Mouse (Mus musculus): ENCODE results near the gene Rdh16f1. TPM values are rescaled to one million over a fixed set of nuclear protein-coding genes. Genes with fewer than 3 reads are reported as not detected.
"Not testable (repeated sequence)": the region's sequence is repeated elsewhere in the genome, so short reads cannot be mapped to it uniquely, and the experiment has no call there.

The Rdh16f1 gene
- polyA plus RNA-seq, 1 experiment from 2014 or later: 0.72 TPM

DNA sequence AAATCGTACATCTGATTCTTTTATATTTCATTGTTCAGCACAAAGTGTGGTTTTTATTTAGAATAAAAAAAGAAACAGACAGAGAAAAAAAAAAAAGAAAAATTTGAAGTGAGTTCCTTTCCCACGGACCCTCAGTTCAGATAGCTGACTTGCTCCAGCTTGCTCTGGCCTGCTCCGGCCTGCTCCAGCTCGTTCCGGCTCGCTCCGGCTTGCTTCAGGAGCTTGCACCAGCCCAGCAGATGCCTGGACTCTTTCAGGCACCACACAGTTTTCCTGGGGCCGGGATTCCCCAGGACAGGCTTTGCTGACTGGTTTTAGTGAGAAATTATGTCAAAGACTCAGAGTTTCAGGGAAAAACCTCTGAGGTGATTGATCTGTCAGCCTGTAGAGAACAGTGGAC is 12.3 kb upstream of the Rdh16f1 start:
- H3K27ac ChIP-seq (ENCODE audit: low read length): peak overlapping the region; percentile 72
- WGBS: 81% methylated on average over 8 of the region's 8 CpGs
- H3K4me1 ChIP-seq (ENCODE audit: insufficient read depth, low read length): peaks cover 39% of the 10 kb centered on the region
- no peak for ATAC-seq (ENCODE audit: low FRiP score, low TSS enrichment)
- no peaks in the 10 kb centered on the region for H3K9me3 ChIP-seq (ENCODE audit: low read length)
- H3K4me2 ChIP-seq (replicated peaks; ENCODE audit: low read depth, low read length): no peak overlapping the region
- no peaks in the 10 kb centered on the region for H3K27me3 ChIP-seq (ENCODE audit: insufficient read depth, low read length)
- H3K4me3 ChIP-seq (ENCODE audit: low read length): no peak overlapping the region
- H3K36me3 ChIP-seq (ENCODE audit: insufficient read depth, low read length): peaks cover 48% of the 10 kb centered on the region
- H3K9ac ChIP-seq (replicated peaks; ENCODE audit: low read length): 0 out of 2 replicates have a peak overlapping the region, but pooled peaks have one; percentile 30

DNA sequence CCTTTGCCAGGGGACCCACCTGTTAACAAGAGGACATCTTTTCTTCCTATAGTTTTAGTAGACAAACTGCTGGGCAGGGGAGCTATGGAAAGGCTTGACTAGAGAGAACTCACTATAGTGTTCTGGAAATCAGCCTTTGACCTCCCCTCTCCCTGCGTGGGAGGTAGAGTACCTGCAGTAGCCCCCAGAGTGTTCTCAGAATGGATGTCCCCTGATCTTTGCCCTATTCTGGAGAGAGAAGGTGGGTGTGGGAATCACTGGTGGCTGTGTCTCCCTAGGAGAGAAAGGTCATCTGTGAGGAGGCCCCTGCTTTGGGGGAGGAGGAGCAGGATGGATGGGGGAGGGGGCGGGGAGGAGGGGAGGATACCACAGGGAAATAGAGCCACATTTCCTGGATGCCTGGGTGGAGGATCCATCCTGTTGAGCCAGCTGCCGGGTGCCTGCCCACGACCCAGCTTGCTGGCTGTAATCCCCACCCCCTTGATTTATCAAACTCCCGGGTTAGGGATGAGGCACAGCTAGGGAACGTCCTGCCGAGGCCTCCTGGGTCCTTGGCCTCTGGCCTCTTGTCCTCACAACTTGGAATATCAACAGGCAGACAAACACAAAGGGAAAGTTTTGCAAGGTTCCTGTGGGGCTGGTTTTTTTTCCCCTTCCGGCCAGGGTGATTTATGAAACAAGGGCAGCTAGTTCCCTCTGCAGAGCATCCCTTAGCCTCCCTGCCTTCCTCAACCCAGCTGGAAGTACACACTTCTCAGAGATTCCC is 10.6 kb upstream of the Rdh16f1 start:
- Histone ChIP-seq H3K27me3 (ENCODE audit: insufficient read depth, low read length) (no peaks in the 10 kb centered on the region), H3K9ac (replicated peaks; ENCODE audit: low read length) (no peak overlapping the region; the same call in 1 of the 2 replicates), H3K36me3 (ENCODE audit: insufficient read depth, low read length) (peaks cover 30% of the 10 kb centered on the region), H3K9me3 (ENCODE audit: low read length) (no peaks in the 10 kb centered on the region), H3K27ac (ENCODE audit: low read length) (peak overlapping the region; percentile 81), H3K4me2 (replicated peaks; ENCODE audit: low read depth, low read length) (peak overlapping the region; percentile 40), H3K4me3 (ENCODE audit: low read length) (peak overlapping the region; percentile 35), H3K4me1 (ENCODE audit: insufficient read depth, low read length) (peaks cover 39% of the 10 kb centered on the region)
- ATAC-seq (ENCODE audit: low FRiP score, low TSS enrichment): peak; percentile 81
- WGBS: 4% methylated on average over 8 of the region's 8 CpGs

DNA sequence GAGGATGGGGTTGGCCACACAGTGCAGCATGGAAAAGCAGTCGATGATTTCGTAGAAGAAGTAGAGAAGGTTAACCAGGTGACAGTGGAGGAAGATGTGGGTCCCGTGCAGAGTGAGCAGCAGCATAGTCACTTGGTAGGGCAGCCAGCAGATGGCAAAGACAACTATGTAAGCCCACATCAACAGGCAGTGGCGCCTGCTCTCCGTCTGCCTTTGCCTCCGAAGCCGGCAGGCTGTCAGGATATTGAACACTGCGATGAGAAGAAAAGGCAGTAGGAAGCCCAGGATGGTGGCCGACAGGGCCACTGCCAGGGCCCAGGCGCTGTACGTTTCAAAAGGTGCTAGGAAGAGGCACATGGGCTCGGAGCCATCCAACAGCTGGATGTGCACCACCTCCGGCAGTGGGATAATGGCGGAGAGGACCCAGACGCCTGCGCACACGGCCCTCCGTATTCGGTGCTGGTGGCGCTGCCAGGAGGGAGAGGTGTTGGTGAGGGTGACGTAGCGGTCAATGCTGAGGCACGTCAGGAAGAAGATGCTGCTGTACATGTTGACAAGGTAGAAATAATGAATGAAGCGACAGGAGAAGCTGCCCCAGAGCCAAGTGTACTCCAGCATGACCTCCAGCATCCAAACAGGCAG is 9.3 kb upstream of the Rdh16f1 start:
- Histone ChIP-seq H3K27ac (ENCODE audit: low read length) (peak overlapping the region; percentile 81), H3K9ac (replicated peaks; ENCODE audit: low read length) (peak overlapping the region; percentile 12), H3K4me3 (ENCODE audit: low read length) (peak overlapping the region; percentile 35), H3K36me3 (ENCODE audit: insufficient read depth, low read length) (peaks cover 19% of the 10 kb centered on the region), H3K4me1 (ENCODE audit: insufficient read depth, low read length) (peaks cover 46% of the 10 kb centered on the region), H3K9me3 (ENCODE audit: low read length) (no peaks in the 10 kb centered on the region), H3K4me2 (replicated peaks; ENCODE audit: low read depth, low read length) (peak overlapping the region; percentile 40), H3K27me3 (ENCODE audit: insufficient read depth, low read length) (no peaks in the 10 kb centered on the region)
- ATAC-seq (ENCODE audit: low FRiP score, low TSS enrichment): no peak
- WGBS: 54% methylated on average over 24 of the region's 24 CpGs

DNA sequence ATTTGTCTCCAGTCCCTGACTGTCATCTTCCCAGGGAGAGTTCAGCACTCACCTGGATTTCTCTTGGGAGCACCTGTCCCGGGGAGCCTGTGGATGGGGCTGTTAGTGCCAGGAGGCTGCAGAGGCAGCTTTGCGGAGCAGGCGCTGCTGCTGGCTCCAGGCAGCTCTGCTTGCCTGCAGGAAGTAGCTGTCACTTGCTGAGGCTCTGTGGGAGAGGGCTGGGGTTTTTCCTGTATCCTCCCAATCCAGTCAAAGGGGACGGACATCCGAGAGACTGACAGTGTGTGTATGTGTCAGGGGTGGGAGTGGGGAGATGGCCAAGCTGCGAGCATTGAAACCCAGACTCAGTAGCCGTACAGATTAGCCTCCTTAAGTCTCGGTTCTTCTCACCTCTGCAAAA is 8.0 kb upstream of the Rdh16f1 start, which contains the start of gene Gpr182:
Gene Gpr182, minus strand, starts transcription at position 185 of the 400 bp plus-strand sequence.
- WGBS: 35% methylated on average over 8 of the region's 8 CpGs
- peak within 1 kb of the TSS; percentile 37 for H3K9ac ChIP-seq (replicated peaks; ENCODE audit: low read length)
- peaks cover 49% of the 10 kb centered on the region for H3K4me1 ChIP-seq (ENCODE audit: insufficient read depth, low read length)
- H3K9me3 ChIP-seq (ENCODE audit: low read length): no peaks in the 10 kb centered on the region
- H3K36me3 ChIP-seq (ENCODE audit: insufficient read depth, low read length): peaks cover 7% of the 10 kb centered on the region; the same call in 1 of the 2 replicates
- peak within 1 kb of the TSS; percentile 35 for H3K4me3 ChIP-seq (ENCODE audit: low read length)
- peak; percentile 20; the same call in 1 of the 2 replicates for ATAC-seq (ENCODE audit: low FRiP score, low TSS enrichment)
- H3K27me3 ChIP-seq (ENCODE audit: insufficient read depth, low read length): no peaks in the 10 kb centered on the region
- H3K4me2 ChIP-seq (replicated peaks; ENCODE audit: low read depth, low read length): peak within 1 kb of the TSS; percentile 40
- peak within 1 kb of the TSS; percentile 32; the same call in 1 of the 2 replicates for H3K27ac ChIP-seq (ENCODE audit: low read length)

DNA sequence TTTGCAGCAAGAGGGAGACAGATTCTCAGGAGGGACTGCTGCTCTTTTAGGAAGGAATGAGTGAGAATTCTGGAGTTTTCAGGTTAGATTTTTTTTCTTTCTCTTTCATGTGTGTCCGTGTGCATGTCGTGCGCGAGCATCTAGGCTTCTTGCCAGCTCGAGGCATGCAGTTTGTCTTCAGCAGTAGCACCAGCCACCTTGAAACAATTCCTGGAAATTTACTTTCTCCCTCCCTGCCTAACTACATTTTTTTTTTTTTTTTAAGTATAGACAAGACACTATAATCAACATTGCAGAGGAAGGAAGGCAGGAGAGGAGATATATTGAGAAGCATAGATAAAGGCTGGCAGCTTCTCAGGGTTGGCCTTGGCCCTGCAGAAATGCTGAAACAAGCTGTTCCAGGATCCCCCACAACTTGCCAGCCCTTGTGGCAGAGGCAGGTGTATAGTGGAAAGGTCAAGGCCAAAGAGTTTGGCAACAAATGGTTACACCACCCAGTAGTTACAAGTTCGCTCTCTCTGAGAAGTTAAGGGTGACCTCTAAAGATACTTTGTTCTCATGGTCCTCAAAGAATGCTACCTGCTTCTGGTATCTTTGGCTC is 4.9 kb upstream of the Rdh16f1 start:
- peaks cover 30% of the 10 kb centered on the region for H3K4me1 ChIP-seq (ENCODE audit: insufficient read depth, low read length)
- no peak overlapping the region for H3K9ac ChIP-seq (replicated peaks; ENCODE audit: low read length)
- H3K27ac ChIP-seq (ENCODE audit: low read length): peak overlapping the region; percentile 5
- no peak overlapping the region for H3K4me3 ChIP-seq (ENCODE audit: low read length)
- ATAC-seq (ENCODE audit: low FRiP score, low TSS enrichment): no peak
- no peaks in the 10 kb centered on the region for H3K27me3 ChIP-seq (ENCODE audit: insufficient read depth, low read length)
- H3K36me3 ChIP-seq (ENCODE audit: insufficient read depth, low read length): no peaks in the 10 kb centered on the region
- H3K4me2 ChIP-seq (replicated peaks; ENCODE audit: low read depth, low read length): 0 out of 2 replicates have a peak overlapping the region, but pooled peaks have one; percentile 18
- no peaks in the 10 kb centered on the region for H3K9me3 ChIP-seq (ENCODE audit: low read length)
- WGBS: 49% methylated on average over 6 of the region's 6 CpGs

DNA sequence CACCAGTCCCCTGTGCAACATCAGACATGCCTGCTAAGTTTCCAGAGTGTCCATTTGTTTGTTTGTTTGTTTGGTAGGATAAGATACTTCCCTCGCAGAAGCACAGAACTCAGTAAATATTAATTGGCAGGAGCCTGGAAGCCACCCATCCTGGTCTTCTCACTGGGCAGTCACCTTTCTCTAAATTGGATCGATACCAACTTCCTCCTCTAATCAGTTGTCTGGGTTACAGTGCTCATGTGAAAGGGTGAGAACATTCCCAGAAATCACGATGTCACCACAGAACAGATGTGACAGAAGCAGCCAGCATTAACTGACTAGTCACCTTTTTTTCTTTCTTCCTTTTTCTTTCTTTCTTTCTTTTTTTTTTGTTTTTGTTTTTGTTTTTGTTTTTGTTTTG is 4.3 kb upstream of the Rdh16f1 start:
- peak overlapping the region; percentile 5; the same call in 1 of the 2 replicates for H3K27ac ChIP-seq (ENCODE audit: low read length)
- 68% methylated on average over 3 of the region's 3 CpGs for WGBS
- ATAC-seq (ENCODE audit: low FRiP score, low TSS enrichment): no peak

DNA sequence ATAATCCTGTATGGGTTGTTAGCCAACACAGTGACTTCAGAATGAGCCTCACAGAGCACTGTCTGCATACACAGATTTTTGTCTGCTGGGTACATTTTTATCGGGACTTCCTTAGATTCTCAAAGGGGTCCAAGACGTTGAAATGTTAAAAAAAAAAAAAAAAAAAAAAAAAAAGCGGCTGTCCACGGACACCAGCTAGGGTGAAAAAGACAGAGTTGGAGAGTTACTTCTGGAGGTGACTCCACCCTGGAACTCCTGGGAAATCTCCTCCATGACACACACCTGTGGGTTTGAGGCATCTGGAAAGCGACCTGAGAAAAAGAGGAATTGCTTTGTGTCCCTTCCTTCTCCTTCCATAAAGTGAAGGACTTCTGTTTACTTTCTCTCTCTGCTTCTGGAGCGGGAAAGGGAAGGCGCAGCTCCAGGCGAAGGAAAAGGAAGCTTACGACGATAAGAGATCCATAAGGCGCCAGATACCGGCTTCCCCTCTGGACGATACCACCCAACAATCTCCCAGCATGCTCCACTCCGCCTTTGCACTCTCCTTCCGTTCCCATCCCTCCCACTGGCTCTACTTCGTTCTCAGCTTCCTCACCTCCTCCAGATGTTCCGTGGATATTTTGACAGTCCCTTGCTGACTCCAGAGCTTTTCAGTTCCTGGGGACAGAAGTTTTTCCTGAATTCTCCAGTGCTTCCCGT is 3.7 kb upstream of the Rdh16f1 start:
- WGBS: 42% methylated on average over 18 of the region's 18 CpGs
- Histone ChIP-seq H3K27me3 (ENCODE audit: insufficient read depth, low read length) (no peaks in the 10 kb centered on the region), H3K36me3 (ENCODE audit: insufficient read depth, low read length) (no peaks in the 10 kb centered on the region), H3K27ac (ENCODE audit: low read length) (no peak overlapping the region), H3K9me3 (ENCODE audit: low read length) (no peaks in the 10 kb centered on the region), H3K4me2 (replicated peaks; ENCODE audit: low read depth, low read length) (peak overlapping the region; percentile 47), H3K4me1 (ENCODE audit: insufficient read depth, low read length) (peaks cover 23% of the 10 kb centered on the region), H3K4me3 (ENCODE audit: low read length) (peak overlapping the region; percentile 19), H3K9ac (replicated peaks; ENCODE audit: low read length) (0 out of 2 replicates have a peak overlapping the region, but pooled peaks have one; percentile 26)
- no peak for ATAC-seq (ENCODE audit: low FRiP score, low TSS enrichment)

More for the DNA sequence above, 4.3 kb upstream of the Rdh16f1 start:
- no peaks in the 10 kb centered on the region for H3K36me3 ChIP-seq (ENCODE audit: insufficient read depth, low read length)
- H3K9ac ChIP-seq (replicated peaks; ENCODE audit: low read length): no peak overlapping the region
- H3K4me2 ChIP-seq (replicated peaks; ENCODE audit: low read depth, low read length): no peak overlapping the region
- peaks cover 24% of the 10 kb centered on the region for H3K4me1 ChIP-seq (ENCODE audit: insufficient read depth, low read length)
- H3K9me3 ChIP-seq (ENCODE audit: low read length): no peaks in the 10 kb centered on the region
- no peak overlapping the region for H3K4me3 ChIP-seq (ENCODE audit: low read length)
- H3K27me3 ChIP-seq (ENCODE audit: insufficient read depth, low read length): no peaks in the 10 kb centered on the region

DNA sequence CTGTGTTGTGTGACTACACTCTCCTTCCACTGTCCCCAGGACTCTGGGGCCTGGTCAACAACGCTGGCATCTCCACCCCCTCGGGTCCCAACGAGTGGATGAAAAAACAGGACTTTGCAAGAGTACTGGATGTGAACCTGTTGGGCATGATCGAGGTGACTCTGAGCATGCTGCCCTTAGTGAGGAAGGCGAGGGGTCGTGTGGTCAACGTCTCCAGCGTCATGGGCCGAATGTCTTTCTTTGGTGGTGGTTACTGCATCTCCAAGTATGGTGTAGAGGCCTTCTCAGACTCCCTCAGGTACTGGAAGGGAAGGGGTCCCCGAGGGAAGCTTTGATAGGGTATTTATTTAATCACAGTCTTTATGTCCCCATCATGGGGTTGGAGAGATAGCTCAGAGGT is 3.3 kb downstream of the Rdh16f1 start:
- H3K4me1 ChIP-seq (ENCODE audit: insufficient read depth, low read length); H3K9ac ChIP-seq (replicated peaks; ENCODE audit: low read length); H3K27me3 ChIP-seq (ENCODE audit: insufficient read depth, low read length); H3K36me3 ChIP-seq (ENCODE audit: insufficient read depth, low read length); H3K4me2 ChIP-seq (replicated peaks; ENCODE audit: low read depth, low read length); H3K4me3 ChIP-seq (ENCODE audit: low read length); H3K9me3 ChIP-seq (ENCODE audit: low read length); ATAC-seq (ENCODE audit: low FRiP score, low TSS enrichment): not testable (repeated sequence)
- 90% methylated on average over 10 of the region's 10 CpGs for WGBS
- peak overlapping the region; percentile 10; the same call in 1 of the 2 replicates for H3K27ac ChIP-seq (ENCODE audit: low read length)

DNA sequence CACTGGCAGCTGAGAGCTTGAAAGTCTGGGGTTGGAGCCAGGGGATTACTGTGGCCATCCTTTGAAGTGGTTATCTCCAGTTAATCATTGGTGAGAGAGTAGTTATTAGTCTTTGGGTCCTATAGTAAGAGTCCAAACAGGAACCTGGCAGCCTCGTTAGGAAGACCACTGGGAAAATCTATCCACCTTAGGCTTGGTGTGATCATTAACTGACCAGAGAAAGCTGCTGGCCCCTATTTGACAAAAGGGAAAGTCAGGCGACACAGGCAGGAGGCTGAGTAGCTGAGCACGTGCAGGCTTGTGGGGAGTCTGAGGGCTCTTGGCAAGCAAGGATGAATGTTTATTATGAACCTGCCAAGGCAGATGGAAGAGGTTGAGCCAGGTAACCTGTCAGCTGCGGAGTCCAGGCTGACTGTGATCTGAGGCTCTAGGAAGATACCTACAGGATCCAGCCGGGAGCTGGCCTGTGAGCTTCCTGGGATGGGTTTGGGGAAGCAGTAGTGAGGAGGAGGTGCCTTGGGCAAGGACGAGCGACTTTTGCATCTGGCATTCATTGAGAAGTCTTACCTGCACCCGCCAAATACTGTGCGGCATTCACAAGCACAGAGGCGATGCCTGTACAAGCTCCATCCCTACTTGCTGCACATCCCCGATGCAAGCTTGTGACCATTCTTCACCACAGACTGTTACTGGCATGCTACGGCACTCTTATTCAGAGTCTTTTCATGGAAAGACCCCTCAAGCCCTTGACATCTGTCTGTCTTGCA is 4.5 kb downstream of the Rdh16f1 start:
- Histone ChIP-seq H3K9me3 (ENCODE audit: low read length) (no peaks in the 10 kb centered on the region), H3K27ac (ENCODE audit: low read length) (peak overlapping the region; percentile 84), H3K4me1 (ENCODE audit: insufficient read depth, low read length) (peaks cover 5% of the 10 kb centered on the region), H3K4me3 (ENCODE audit: low read length) (no peak overlapping the region), H3K27me3 (ENCODE audit: insufficient read depth, low read length) (no peaks in the 10 kb centered on the region), H3K9ac (replicated peaks; ENCODE audit: low read length) (peak overlapping the region; percentile 26; the same call in 1 of the 2 replicates), H3K36me3 (ENCODE audit: insufficient read depth, low read length) (no peaks in the 10 kb centered on the region), H3K4me2 (replicated peaks; ENCODE audit: low read depth, low read length) (no peak overlapping the region)
- peak; percentile 88 for ATAC-seq (ENCODE audit: low FRiP score, low TSS enrichment)
- WGBS: 55% methylated on average over 12 of the region's 12 CpGs

All from kidney, embryonic 16.5 days (tissue).